Mouse (Mus musculus): ENCODE data around the gene Galnt18. TPM values are rescaled to one million over a fixed set of nuclear protein-coding genes. Genes with fewer than 3 reads are reported as not detected.
A peak's percentile ranks its signal among the peaks of the same experiment; 100 is the strongest.

Gene Galnt18
- polyA plus RNA-seq, 1 experiment from 2014 or later = 29.3 TPM

- Histone ChIP-seq H3K4me3 (replicated peaks) (no peak overlapping the region), H3K27me3 (replicated peaks) (no peaks in the 10 kb centered on the region), H3K27ac (0 out of 2 replicates have a peak overlapping the region, but pooled peaks have one; percentile 4), H3K9ac (no peak overlapping the region), H3K36me3 (no peaks in the 10 kb centered on the region), H3K4me2 (no peak overlapping the region), H3K4me1 (0 out of 2 replicates have a peak, but pooled peaks cover 2% of the 10 kb centered on the region), H3K9me3 (no peaks in the 10 kb centered on the region)
- ATAC-seq (ENCODE audit: insufficient read depth, low FRiP score, low read depth) = no peak; the same call in 1 of the 2 replicates
- 29% methylated on average over 4 of the region's 4 CpGs for WGBS
Measured at GRCm38 (mm10) chr7:111588291-111588781, 191.4 kb downstream of the Galnt18 start.

GRCm38 (mm10) chr7:111580547-111580946 lies 199.2 kb downstream of the Galnt18 start:
- Histone ChIP-seq H3K4me2 (no peak overlapping the region), H3K4me3 (replicated peaks) (no peak overlapping the region), H3K36me3 (no peaks in the 10 kb centered on the region), H3K27me3 (replicated peaks) (no peaks in the 10 kb centered on the region), H3K4me1 (no peaks in the 10 kb centered on the region), H3K9me3 (no peaks in the 10 kb centered on the region), H3K9ac (no peak overlapping the region), H3K27ac (no peak overlapping the region)
- WGBS = 73% methylated on average over 6 of the region's 6 CpGs
- ATAC-seq (ENCODE audit: insufficient read depth, low FRiP score, low read depth) = no peak

- WGBS = 60% methylated on average over 2 of the region's 2 CpGs
- ATAC-seq (ENCODE audit: insufficient read depth, low FRiP score, low read depth) = no peak
Measured at GRCm38 (mm10) chr7:111575096-111575495, 204.7 kb downstream of the Galnt18 start.

GRCm38 (mm10) chr7:111572336-111572735 lies 207.4 kb downstream of the Galnt18 start:
- 78% methylated on average over 2 of the region's 2 CpGs for WGBS

More at GRCm38 (mm10) chr7:111575096-111575495, 204.7 kb downstream of the Galnt18 start:
- no peak overlapping the region for H3K27ac ChIP-seq
- no peak overlapping the region for H3K4me3 ChIP-seq (replicated peaks)
- no peaks in the 10 kb centered on the region for H3K9me3 ChIP-seq
- no peak overlapping the region for H3K4me2 ChIP-seq
- H3K4me1 ChIP-seq = no peaks in the 10 kb centered on the region
- no peaks in the 10 kb centered on the region for H3K36me3 ChIP-seq
- H3K9ac ChIP-seq = no peak overlapping the region
- no peaks in the 10 kb centered on the region for H3K27me3 ChIP-seq (replicated peaks)

GRCm38 (mm10) chr7:111566838-111567237 lies 212.9 kb downstream of the Galnt18 start:
- Histone ChIP-seq H3K27me3 (replicated peaks) (no peaks in the 10 kb centered on the region), H3K4me1 (no peaks in the 10 kb centered on the region), H3K9me3 (no peaks in the 10 kb centered on the region), H3K4me2 (no peak overlapping the region), H3K27ac (no peak overlapping the region), H3K9ac (no peak overlapping the region), H3K36me3 (no peaks in the 10 kb centered on the region), H3K4me3 (replicated peaks) (no peak overlapping the region)
- WGBS = 76% methylated on average over 6 of the region's 6 CpGs
- ATAC-seq (ENCODE audit: insufficient read depth, low FRiP score, low read depth) = no peak

More at GRCm38 (mm10) chr7:111572336-111572735, 207.4 kb downstream of the Galnt18 start:
- Histone ChIP-seq H3K9ac (no peak overlapping the region), H3K27ac (no peak overlapping the region), H3K27me3 (replicated peaks) (no peaks in the 10 kb centered on the region), H3K4me3 (replicated peaks) (no peak overlapping the region), H3K4me1 (no peaks in the 10 kb centered on the region), H3K9me3 (no peaks in the 10 kb centered on the region), H3K36me3 (no peaks in the 10 kb centered on the region), H3K4me2 (no peak overlapping the region)
- ATAC-seq (ENCODE audit: insufficient read depth, low FRiP score, low read depth) = no peak

- no peak for ATAC-seq (ENCODE audit: insufficient read depth, low FRiP score, low read depth)
- no peaks in the 10 kb centered on the region for H3K36me3 ChIP-seq
- H3K4me1 ChIP-seq = no peaks in the 10 kb centered on the region
- H3K27me3 ChIP-seq (replicated peaks) = no peaks in the 10 kb centered on the region
- WGBS = 73% methylated on average over 9 of the region's 9 CpGs
- no peak overlapping the region for H3K9ac ChIP-seq
- no peak overlapping the region for H3K4me2 ChIP-seq
- no peaks in the 10 kb centered on the region for H3K9me3 ChIP-seq
- H3K4me3 ChIP-seq (replicated peaks) = no peak overlapping the region
- H3K27ac ChIP-seq = no peak overlapping the region
Measured at GRCm38 (mm10) chr7:111563316-111564110, 216.3 kb downstream of the Galnt18 start.

GRCm38 (mm10) chr7:111560097-111560496 lies 219.7 kb downstream of the Galnt18 start:
- H3K9ac ChIP-seq = no peak overlapping the region
- no peaks in the 10 kb centered on the region for H3K27me3 ChIP-seq (replicated peaks)
- ATAC-seq (ENCODE audit: insufficient read depth, low FRiP score, low read depth) = no peak
- no peaks in the 10 kb centered on the region for H3K4me1 ChIP-seq
- 81% methylated on average over 3 of the region's 3 CpGs for WGBS
- no peaks in the 10 kb centered on the region for H3K9me3 ChIP-seq
- no peaks in the 10 kb centered on the region for H3K36me3 ChIP-seq
- H3K4me3 ChIP-seq (replicated peaks) = no peak overlapping the region
- no peak overlapping the region for H3K4me2 ChIP-seq
- no peak overlapping the region for H3K27ac ChIP-seq

GRCm38 (mm10) chr7:111559011-111559410 lies 220.8 kb downstream of the Galnt18 start:
- H3K4me1 ChIP-seq = no peaks in the 10 kb centered on the region
- H3K4me3 ChIP-seq (replicated peaks) = no peak overlapping the region
- ATAC-seq (ENCODE audit: insufficient read depth, low FRiP score, low read depth) = no peak
- H3K9ac ChIP-seq = no peak overlapping the region
- no peak overlapping the region for H3K4me2 ChIP-seq
- no peaks in the 10 kb centered on the region for H3K36me3 ChIP-seq
- no peaks in the 10 kb centered on the region for H3K9me3 ChIP-seq
- 35% methylated on average over 3 of the region's 3 CpGs for WGBS
- no peaks in the 10 kb centered on the region for H3K27me3 ChIP-seq (replicated peaks)
- H3K27ac ChIP-seq = no peak overlapping the region

- Histone ChIP-seq H3K9ac (no peak overlapping the region), H3K27me3 (replicated peaks) (no peaks in the 10 kb centered on the region)
Measured at GRCm38 (mm10) chr7:111550987-111551386, 228.8 kb downstream of the Galnt18 start.

GRCm38 (mm10) chr7:111547069-111547468 lies 232.7 kb downstream of the Galnt18 start:
- 67% methylated on average over 10 of the region's 10 CpGs for WGBS
- ATAC-seq (ENCODE audit: insufficient read depth, low FRiP score, low read depth) = no peak
- Histone ChIP-seq H3K9me3 (no peaks in the 10 kb centered on the region), H3K36me3 (no peaks in the 10 kb centered on the region), H3K27me3 (replicated peaks) (no peaks in the 10 kb centered on the region), H3K4me3 (replicated peaks) (no peak overlapping the region), H3K4me2 (no peak overlapping the region), H3K9ac (no peak overlapping the region), H3K4me1 (peaks cover 3% of the 10 kb centered on the region; the same call in 1 of the 2 replicates), H3K27ac (no peak overlapping the region)

More at GRCm38 (mm10) chr7:111550987-111551386, 228.8 kb downstream of the Galnt18 start:
- Histone ChIP-seq H3K4me3 (replicated peaks) (no peak overlapping the region), H3K4me1 (peaks cover 3% of the 10 kb centered on the region; the same call in 1 of the 2 replicates), H3K36me3 (no peaks in the 10 kb centered on the region), H3K4me2 (no peak overlapping the region), H3K27ac (no peak overlapping the region), H3K9me3 (no peaks in the 10 kb centered on the region)
- WGBS = 93% methylated on average over 1 of the region's 1 CpGs
- ATAC-seq (ENCODE audit: insufficient read depth, low FRiP score, low read depth) = no peak

GRCm38 (mm10) chr7:111545614-111546013 lies 234.2 kb downstream of the Galnt18 start:
- Histone ChIP-seq H3K4me3 (replicated peaks) (no peak overlapping the region), H3K27me3 (replicated peaks) (no peaks in the 10 kb centered on the region), H3K9me3 (no peaks in the 10 kb centered on the region), H3K9ac (no peak overlapping the region), H3K4me2 (no peak overlapping the region), H3K27ac (no peak overlapping the region), H3K36me3 (no peaks in the 10 kb centered on the region), H3K4me1 (peaks cover 3% of the 10 kb centered on the region; the same call in 1 of the 2 replicates)
- WGBS = 77% methylated on average over 1 of the region's 1 CpGs
- no peak for ATAC-seq (ENCODE audit: insufficient read depth, low FRiP score, low read depth)

- ATAC-seq (ENCODE audit: insufficient read depth, low FRiP score, low read depth) = no peak
- no peaks in the 10 kb centered on the region for H3K27me3 ChIP-seq (replicated peaks)
- 51% methylated on average over 6 of the region's 6 CpGs for WGBS
- no peaks in the 10 kb centered on the region for H3K4me1 ChIP-seq
- no peak overlapping the region for H3K4me3 ChIP-seq (replicated peaks)
- no peak overlapping the region for H3K9ac ChIP-seq
- H3K4me2 ChIP-seq = no peak overlapping the region
- no peaks in the 10 kb centered on the region for H3K36me3 ChIP-seq
- no peak overlapping the region for H3K27ac ChIP-seq
- no peaks in the 10 kb centered on the region for H3K9me3 ChIP-seq
Measured at GRCm38 (mm10) chr7:111537946-111538345, 241.8 kb downstream of the Galnt18 start.
